Mouse (Mus musculus) forebrain, embryonic 16.5 days (tissue): Measurements from ENCODE around the gene Oprm1. TPM values are rescaled to one million over a fixed set of nuclear protein-coding genes. Genes with fewer than 3 reads are reported as not detected.

ENCODE experiments used
- ATAC-seq: fragments of 200-750 bp; cut with Nextera tagmentation; 2 replicates; pipeline ENCODE4 v1.8.0; 2017; ENCODE audit warnings: mild to moderate bottlenecking, moderate library complexity
- H3K27ac ChIP-seq: fragments of 300-500 bp; sonication (generic); 2 replicates; pipeline ENCODE4 v1.5.1; 2014; ENCODE audit warnings: low read length, control low read depth
- H3K27me3 ChIP-seq: fragments of 300-500 bp; sonication (generic); replicated peaks from 2 replicates; pipeline ENCODE4 v1.6.1; 2014; ENCODE audit warnings: low read length; ENCODE audit not compliant: control insufficient read depth, insufficient read depth
- H3K36me3 ChIP-seq: fragments of 300-500 bp; sonication (generic); 2 replicates; pipeline ENCODE4 v1.6.1; 2014; ENCODE audit not compliant: control insufficient read depth, insufficient read depth
- H3K4me1 ChIP-seq: fragments of 300-500 bp; sonication (generic); replicated peaks from 2 replicates; pipeline ENCODE4 v1.6.1; 2014; ENCODE audit warnings: low read length; ENCODE audit not compliant: control insufficient read depth, insufficient read depth
- H3K4me2 ChIP-seq: fragments of 300-500 bp; sonication (generic); 2 replicates; pipeline ENCODE4 v1.6.1; 2014; ENCODE audit warnings: mild to moderate bottlenecking, low read length, control low read depth
- H3K4me3 ChIP-seq: fragments of 300-500 bp; sonication (generic); replicated peaks from 2 replicates; pipeline ENCODE4 v1.5.1; 2014; ENCODE audit warnings: mild to moderate bottlenecking, low read length, control low read depth
- H3K9ac ChIP-seq: fragments of 300-500 bp; sonication (generic); replicated peaks from 2 replicates; pipeline ENCODE4 v1.6.1; 2014; ENCODE audit warnings: low read depth, low read length, control low read depth
- H3K9me3 ChIP-seq: fragments of 300-500 bp; sonication (generic); 2 replicates; pipeline ENCODE4 v1.6.1; 2016; ENCODE audit warnings: low read length; ENCODE audit not compliant: control insufficient read depth
- WGBS: fragments of 180-500 bp; shearing (Covaris S2); extraction: QIAGEN DNeasy Blood & Tissue Kit; methylation state at CpG from one replicate; pipeline ENCODE4 v1.1.7; 2014; 5-methylcytosine and 5-hydroxymethylcytosine counted together
- polyA plus RNA-seq: library from polyadenylated mRNA; unstranded; fragments of >200 nt; fragmentation: Nextera tagmentation; extraction: Ambion mirVana; gene quantifications from 2 replicates; pipeline ENCODE4 v1.2.1, GENCODE M21; 2015

The Oprm1 gene
- polyA plus RNA-seq, 1 experiment from 2014 or later: 3.3 TPM

- no peaks in the 10 kb centered on the region for H3K27me3 ChIP-seq
- H3K4me2 ChIP-seq: no peak overlapping the region
- H3K4me1 ChIP-seq: no peaks in the 10 kb centered on the region
- H3K9ac ChIP-seq: no peak overlapping the region
- H3K9me3 ChIP-seq: no peaks in the 10 kb centered on the region
- H3K27ac ChIP-seq: no peak overlapping the region
- no peaks in the 10 kb centered on the region for H3K36me3 ChIP-seq
- no peak overlapping the region for H3K4me3 ChIP-seq
- ATAC-seq: no peak
These were observed 282.7 kb downstream of the Oprm1 start for GRCm38 (mm10) chr10:7041032-7041431.

- no peak overlapping the region for H3K27ac ChIP-seq
- H3K9ac ChIP-seq: no peak overlapping the region
- H3K4me1 ChIP-seq: 0 out of 2 replicates have a peak, but pooled peaks cover 2% of the 10 kb centered on the region
- no peaks in the 10 kb centered on the region for H3K9me3 ChIP-seq
- H3K27me3 ChIP-seq: no peaks in the 10 kb centered on the region
- 74% methylated on average over 5 of the region's 5 CpGs for WGBS
- no peak overlapping the region for H3K4me3 ChIP-seq
- H3K4me2 ChIP-seq: no peak overlapping the region
- no peak for ATAC-seq
- H3K36me3 ChIP-seq: no peaks in the 10 kb centered on the region
These were observed 285.6 kb downstream of the Oprm1 start for GRCm38 (mm10) chr10:7043896-7044295.

GRCm38 (mm10) chr10:7047288-7047918 lies 289.1 kb downstream of the Oprm1 start:
- no peak overlapping the region for H3K4me3 ChIP-seq
- H3K4me1 ChIP-seq: 0 out of 2 replicates have a peak, but pooled peaks cover 2% of the 10 kb centered on the region
- WGBS: 36% methylated on average over 10 of the region's 10 CpGs
- no peaks in the 10 kb centered on the region for H3K36me3 ChIP-seq
- no peaks in the 10 kb centered on the region for H3K9me3 ChIP-seq
- no peak overlapping the region for H3K9ac ChIP-seq
- no peaks in the 10 kb centered on the region for H3K27me3 ChIP-seq
- H3K4me2 ChIP-seq: no peak overlapping the region
- no peak overlapping the region for H3K27ac ChIP-seq
- no peak for ATAC-seq

- H3K27ac ChIP-seq: no peak overlapping the region
- 0 out of 2 replicates have a peak, but pooled peaks cover 2% of the 10 kb centered on the region for H3K4me1 ChIP-seq
- H3K27me3 ChIP-seq: no peaks in the 10 kb centered on the region
- H3K9ac ChIP-seq: no peak overlapping the region
- no peaks in the 10 kb centered on the region for H3K9me3 ChIP-seq
- WGBS: 78% methylated on average over 2 of the region's 2 CpGs
- ATAC-seq: no peak
- no peak overlapping the region for H3K4me3 ChIP-seq
- H3K36me3 ChIP-seq: no peaks in the 10 kb centered on the region
- no peak overlapping the region for H3K4me2 ChIP-seq
These were observed 289.6 kb downstream of the Oprm1 start for GRCm38 (mm10) chr10:7047919-7048291.

- WGBS: 61% methylated on average over 3 of the region's 3 CpGs
- Histone ChIP-seq H3K4me1 (0 out of 2 replicates have a peak, but pooled peaks cover 2% of the 10 kb centered on the region), H3K4me2 (no peak overlapping the region), H3K9me3 (no peaks in the 10 kb centered on the region), H3K27ac (no peak overlapping the region), H3K4me3 (no peak overlapping the region), H3K27me3 (no peaks in the 10 kb centered on the region), H3K9ac (no peak overlapping the region), H3K36me3 (no peaks in the 10 kb centered on the region)
- no peak for ATAC-seq
These were observed 291.6 kb downstream of the Oprm1 start for GRCm38 (mm10) chr10:7049901-7050300.

- 10% methylated on average over 12 of the region's 12 CpGs for WGBS
- H3K27ac ChIP-seq: no peak within 1 kb of the TSS
- no peaks in the 10 kb centered on the region for H3K27me3 ChIP-seq
- peak within 1 kb of the TSS; percentile 9; the same call in 1 of the 2 replicates for H3K4me2 ChIP-seq
- H3K36me3 ChIP-seq: no peaks in the 10 kb centered on the region
- H3K9me3 ChIP-seq: no peaks in the 10 kb centered on the region
- H3K4me3 ChIP-seq: no peak within 1 kb of the TSS
- no peak within 1 kb of the TSS for H3K9ac ChIP-seq
- peak; percentile 28; the same call in 1 of the 2 replicates for ATAC-seq
- H3K4me1 ChIP-seq: 0 out of 2 replicates have a peak, but pooled peaks cover 2% of the 10 kb centered on the region
These were observed 294.2 kb downstream of the Oprm1 start, which contains the start of gene Ipcef1 for GRCm38 (mm10) chr10:7052315-7053017. Ipcef1 (minus strand) TSS chr10:7052478.

- no peak overlapping the region for H3K9ac ChIP-seq
- H3K9me3 ChIP-seq: no peaks in the 10 kb centered on the region
- WGBS: 81% methylated on average over 6 of the region's 6 CpGs
- H3K27ac ChIP-seq: no peak overlapping the region
- no peaks in the 10 kb centered on the region for H3K36me3 ChIP-seq
- no peak for ATAC-seq
- no peak overlapping the region for H3K4me2 ChIP-seq
- H3K27me3 ChIP-seq: no peaks in the 10 kb centered on the region
- no peak overlapping the region for H3K4me3 ChIP-seq
- no peaks in the 10 kb centered on the region for H3K4me1 ChIP-seq
These were observed 296.4 kb downstream of the Oprm1 start for GRCm38 (mm10) chr10:7054560-7055205.

GRCm38 (mm10) chr10:7057546-7057945 lies 299.2 kb downstream of the Oprm1 start:
- Histone ChIP-seq H3K9ac (no peak overlapping the region), H3K4me3 (no peak overlapping the region), H3K27me3 (no peaks in the 10 kb centered on the region), H3K36me3 (no peaks in the 10 kb centered on the region), H3K4me2 (no peak overlapping the region), H3K27ac (no peak overlapping the region), H3K9me3 (no peaks in the 10 kb centered on the region), H3K4me1 (no peaks in the 10 kb centered on the region)
- ATAC-seq: no peak
- 89% methylated on average over 1 of the region's 1 CpGs for WGBS

- Histone ChIP-seq H3K9ac (no peak overlapping the region), H3K9me3 (no peaks in the 10 kb centered on the region), H3K4me1 (no peaks in the 10 kb centered on the region), H3K4me3 (no peak overlapping the region), H3K27me3 (no peaks in the 10 kb centered on the region), H3K4me2 (no peak overlapping the region), H3K36me3 (no peaks in the 10 kb centered on the region), H3K27ac (no peak overlapping the region)
- WGBS: 61% methylated on average over 5 of the region's 5 CpGs
- ATAC-seq: no peak
These were observed 302.0 kb downstream of the Oprm1 start for GRCm38 (mm10) chr10:7060326-7060725.
